Mouse (Mus musculus) myocyte (in vitro differentiated cells): ENCODE results near the gene Fam122a. TPM values are rescaled to one million over a fixed set of nuclear protein-coding genes. Genes with fewer than 3 reads are reported as not detected.

ENCODE experiments used
- H3K27me3 ChIP-seq: one replicate; pipeline ENCODE4 v1.6.1; 2011; ENCODE audit not compliant: control insufficient read depth, insufficient read depth, insufficient read length
- H3K36me3 ChIP-seq: one replicate; pipeline ENCODE4 v1.6.1; 2011; ENCODE audit not compliant: control insufficient read depth, insufficient read depth
- H3K4me2 ChIP-seq: one replicate; pipeline ENCODE4 v1.6.1; 2011; ENCODE audit warnings: low read depth, control low read depth
- H3K4me3 ChIP-seq: one replicate; pipeline ENCODE4 v1.5.1; 2011; ENCODE audit warnings: mild to moderate bottlenecking, control low read depth, moderate library complexity
- H3K79me2 ChIP-seq: one replicate; pipeline ENCODE4 v1.6.1; 2011; ENCODE audit not compliant: control insufficient read depth, insufficient read depth
- H3ac ChIP-seq: one replicate; pipeline ENCODE4 v1.6.1; 2011; ENCODE audit not compliant: control insufficient read depth, insufficient read length
- CEBPB ChIP-seq: IDR thresholded peaks from 2 replicates; pipeline ENCODE4 v1.6.1; 2011; ENCODE audit warnings: mild to moderate bottlenecking, moderate library complexity; ENCODE audit not compliant: poor library complexity, insufficient read depth, severe bottlenecking
- E2F4 ChIP-seq: IDR thresholded peaks from one replicate; pipeline ENCODE4 v1.6.1; 2011; ENCODE audit warnings: mild to moderate bottlenecking, control low read depth, moderate library complexity; ENCODE audit not compliant: insufficient read depth
- MAX ChIP-seq: IDR thresholded peaks from one replicate; pipeline ENCODE4 v1.6.1; 2011; ENCODE audit warnings: low read depth, mild to moderate bottlenecking, control low read depth
- MYOD1 ChIP-seq, 3 experiments: IDR thresholded peaks; one replicate each; pipeline ENCODE4 v1.6.1; 2011; ENCODE audit warnings: control low read depth in 2 of 3, low read depth in 2 of 3, mild to moderate bottlenecking in 2 of 3, moderate library complexity in 1 of 3; ENCODE audit not compliant: insufficient read length in 2 of 3, control insufficient read depth in 1 of 3
- MYOG ChIP-seq, 3 experiments: IDR thresholded peaks; one replicate each; pipeline ENCODE4 v1.6.1; 2011; ENCODE audit warnings: control low read depth in 2 of 3, low read depth in 2 of 3, mild to moderate bottlenecking in 2 of 3; ENCODE audit not compliant: insufficient read length in 2 of 3, control insufficient read depth in 1 of 3, insufficient read depth in 1 of 3
- POLR2A ChIP-seq: IDR thresholded peaks from one replicate; pipeline ENCODE4 v1.6.1; 2011; ENCODE audit warnings: low read depth, mild to moderate bottlenecking, control low read depth, moderate library complexity; ENCODE audit not compliant: insufficient read length
- POLR2AphosphoS2 ChIP-seq: IDR thresholded peaks from one replicate; pipeline ENCODE4 v1.6.1; 2011; ENCODE audit warnings: low read depth, control low read depth; ENCODE audit not compliant: insufficient read length
- REST ChIP-seq: IDR thresholded peaks from one replicate; pipeline ENCODE4 v1.6.1; 2011; ENCODE audit warnings: mild to moderate bottlenecking, control low read depth, moderate library complexity; ENCODE audit not compliant: insufficient read depth, insufficient read length
- SRF ChIP-seq: IDR thresholded peaks from one replicate; pipeline ENCODE4 v1.6.1; 2011; ENCODE audit warnings: low read depth; ENCODE audit not compliant: control insufficient read depth, insufficient read length
- TCF12 ChIP-seq: IDR thresholded peaks from one replicate; pipeline ENCODE4 v1.6.1; 2011; ENCODE audit warnings: mild to moderate bottlenecking, control low read depth; ENCODE audit not compliant: poor library complexity, insufficient read depth, severe bottlenecking
- TCF3 ChIP-seq: IDR thresholded peaks from one replicate; pipeline ENCODE4 v1.6.1; 2011; ENCODE audit warnings: low read depth, control low read depth; ENCODE audit not compliant: insufficient read length
- USF1 ChIP-seq: IDR thresholded peaks from one replicate; pipeline ENCODE4 v1.6.1; 2011; ENCODE audit warnings: low read depth, mild to moderate bottlenecking, control low read depth, moderate library complexity
- polyA plus RNA-seq: library from polyadenylated mRNA; unstranded; fragments of >200 nt; fragmentation: generic; extraction: Trizol; gene quantifications from one replicate; pipeline ENCODE4 v1.2.1, GENCODE M21; 2012; ENCODE audit warnings: missing spikeins

Gene Fam122a
- polyA plus RNA-seq, 1 experiment = 14.7 TPM

DNA sequence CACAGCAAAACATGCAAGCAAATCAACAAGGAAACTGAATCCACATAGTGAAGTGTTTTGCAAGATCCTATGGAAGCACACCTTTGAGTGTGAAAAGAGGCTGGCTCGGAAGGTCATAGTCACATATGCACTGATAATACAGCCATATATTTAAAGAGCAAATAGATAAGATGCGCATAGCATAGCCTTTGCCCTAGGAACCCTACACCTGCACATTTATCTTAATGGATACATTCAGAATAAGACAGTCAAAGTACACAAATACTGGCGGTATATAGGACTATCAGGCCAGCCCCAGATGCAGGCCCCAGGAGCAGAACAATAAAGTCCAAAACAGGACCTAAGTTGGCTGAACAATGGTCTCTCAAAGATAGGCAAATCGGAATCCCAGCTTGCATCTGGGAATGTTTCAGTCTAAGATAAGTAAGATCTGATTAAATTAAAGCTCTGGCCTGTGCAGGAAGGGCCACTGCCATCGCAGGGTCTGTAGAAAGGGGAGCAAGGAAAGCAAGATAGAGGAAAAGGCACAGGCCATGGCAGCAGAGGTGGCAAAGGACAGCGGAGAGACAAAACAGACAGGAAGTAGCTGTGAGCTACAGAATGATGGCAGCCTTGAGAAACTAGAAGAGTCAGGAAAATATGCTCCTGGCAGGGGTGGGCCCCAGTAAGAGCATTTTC is 42.7 kb upstream of the Fam122a start:
- no peak for TF ChIP-seq POLR2AphosphoS2
- TF ChIP-seq MAX = no peak
- TF ChIP-seq CEBPB = no peak
- no peak for TF ChIP-seq POLR2A
- TF ChIP-seq MYOD1 (IDR thresholded peaks at IDR 0.05; ENCODE audit: control insufficient read depth in 1 of 3, insufficient read length in 2 of 3, low read depth in 2 of 3) = no peak
- TF ChIP-seq USF1 = no peak
- no peak for TF ChIP-seq REST
- TF ChIP-seq E2F4 = no peak
- no peak for TF ChIP-seq SRF
- TF ChIP-seq TCF3 = no peak
- no peak for TF ChIP-seq TCF12
- no peak for TF ChIP-seq MYOG (IDR thresholded peaks at IDR 0.05; ENCODE audit: control insufficient read depth in 1 of 3, insufficient read depth in 1 of 3, insufficient read length in 2 of 3, low read depth in 2 of 3)
- Histone ChIP-seq H3K79me2 (no peaks in the 10 kb centered on the region), H3K4me2 (no peak overlapping the region), H3ac (no peak overlapping the region), H3K27me3 (no peaks in the 10 kb centered on the region), H3K4me3 (no peak overlapping the region), H3K36me3 (no peaks in the 10 kb centered on the region)

DNA sequence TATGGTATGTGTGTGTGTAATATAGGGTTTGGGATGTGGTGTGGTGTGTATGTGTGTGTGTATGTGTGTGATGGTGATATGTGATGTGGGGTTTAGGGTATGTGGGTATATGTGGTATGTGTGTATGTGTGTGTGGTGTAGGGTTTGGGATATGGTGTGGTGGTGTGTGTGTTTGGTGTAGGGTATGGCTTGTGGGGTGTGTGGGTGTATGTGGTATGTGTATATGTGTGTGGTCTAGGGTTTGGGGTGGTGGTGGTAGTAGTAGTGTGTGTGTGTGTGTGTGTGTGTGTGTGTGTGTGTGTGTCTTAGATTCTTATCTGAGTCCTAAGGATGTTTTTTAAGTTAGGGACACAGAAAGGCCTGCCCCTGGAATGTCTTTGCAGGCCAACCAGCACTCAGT is 41.2 kb upstream of the Fam122a start:
- H3ac ChIP-seq = no peak overlapping the region
- no peaks in the 10 kb centered on the region for H3K27me3 ChIP-seq
- H3K4me2 ChIP-seq = no peak overlapping the region
- no peaks in the 10 kb centered on the region for H3K36me3 ChIP-seq
- H3K79me2 ChIP-seq = no peaks in the 10 kb centered on the region
- TF ChIP-seq USF1 (no peak), TCF3 (no peak), POLR2AphosphoS2 (no peak), POLR2A (no peak), E2F4 (no peak), MYOG (IDR thresholded peaks at IDR 0.05; ENCODE audit: control insufficient read depth in 1 of 3, insufficient read depth in 1 of 3, insufficient read length in 2 of 3, low read depth in 2 of 3) (no peak), REST (no peak), MAX (no peak), SRF (no peak), CEBPB (no peak), TCF12 (no peak)
- H3K4me3 ChIP-seq = no peak overlapping the region

DNA sequence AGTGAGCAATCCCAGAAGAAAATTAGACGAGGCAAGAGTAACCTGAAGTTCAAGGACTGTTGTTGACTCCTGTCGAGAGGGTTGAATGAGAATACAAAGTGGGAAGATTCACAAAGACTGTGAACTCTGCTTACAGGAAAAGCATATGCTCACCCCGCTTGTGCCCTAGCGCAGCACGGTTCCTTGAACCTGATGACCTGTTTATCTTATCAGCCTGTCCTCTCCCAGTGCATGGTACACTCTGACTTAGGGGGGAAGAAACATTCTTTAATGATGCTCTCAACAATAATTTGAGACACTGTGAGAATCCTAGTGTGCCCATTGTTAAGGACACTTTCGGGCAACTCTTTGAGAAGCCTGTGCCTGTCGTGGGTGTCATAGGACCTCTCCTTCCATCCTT is 39.9 kb upstream of the Fam122a start:
- no peaks in the 10 kb centered on the region for H3K79me2 ChIP-seq
- TF ChIP-seq MYOD1 (IDR thresholded peaks at IDR 0.05; ENCODE audit: control insufficient read depth in 1 of 3, insufficient read length in 2 of 3, low read depth in 2 of 3) = no peak
- TF ChIP-seq MAX = no peak
- no peak for TF ChIP-seq E2F4
- TF ChIP-seq POLR2AphosphoS2 = no peak
- no peak for TF ChIP-seq SRF
- no peak for TF ChIP-seq MYOG (IDR thresholded peaks at IDR 0.05; ENCODE audit: control insufficient read depth in 1 of 3, insufficient read depth in 1 of 3, insufficient read length in 2 of 3, low read depth in 2 of 3)
- TF ChIP-seq REST = no peak
- no peak for TF ChIP-seq USF1
- TF ChIP-seq CEBPB = no peak
- no peak for TF ChIP-seq TCF3
- no peak for TF ChIP-seq TCF12
- TF ChIP-seq POLR2A = no peak
- no peak overlapping the region for H3K4me2 ChIP-seq
- H3K27me3 ChIP-seq = no peaks in the 10 kb centered on the region
- H3ac ChIP-seq = no peak overlapping the region
- no peaks in the 10 kb centered on the region for H3K36me3 ChIP-seq
- H3K4me3 ChIP-seq = no peak overlapping the region

DNA sequence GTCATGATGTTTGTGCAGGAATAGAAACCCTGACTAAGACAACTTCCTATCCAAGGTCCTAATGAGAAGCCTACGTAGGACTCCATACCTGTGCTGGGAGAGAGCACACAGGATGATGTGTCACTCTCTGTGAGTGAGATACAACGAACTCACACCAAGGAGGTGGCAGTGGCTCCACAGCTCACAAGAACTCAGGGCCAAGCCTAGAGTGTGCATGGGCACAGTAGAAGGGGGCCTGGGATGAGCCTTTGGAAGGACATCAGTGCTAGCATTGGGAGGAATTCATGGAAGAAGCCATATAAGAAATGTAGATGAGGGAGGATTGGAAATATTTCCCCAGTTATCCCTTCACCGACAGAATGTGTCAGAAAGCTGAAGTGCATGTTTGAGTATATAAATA is 38.8 kb upstream of the Fam122a start:
- Histone ChIP-seq H3K36me3 (no peaks in the 10 kb centered on the region), H3K79me2 (no peaks in the 10 kb centered on the region), H3ac (no peak overlapping the region), H3K4me2 (no peak overlapping the region), H3K4me3 (no peak overlapping the region), H3K27me3 (no peaks in the 10 kb centered on the region)
- TF ChIP-seq POLR2AphosphoS2 (no peak), REST (no peak), USF1 (no peak), CEBPB (no peak), POLR2A (no peak), E2F4 (no peak), MYOD1 (IDR thresholded peaks at IDR 0.05; ENCODE audit: control insufficient read depth in 1 of 3, insufficient read length in 2 of 3, low read depth in 2 of 3) (no peak), TCF3 (no peak), MAX (no peak), MYOG (IDR thresholded peaks at IDR 0.05; ENCODE audit: control insufficient read depth in 1 of 3, insufficient read depth in 1 of 3, insufficient read length in 2 of 3, low read depth in 2 of 3) (no peak), SRF (no peak), TCF12 (no peak)
